Mouse (Mus musculus) intestine, embryonic 16.5 days (tissue): ENCODE data around the gene Il2rb. TPM values are rescaled to one million over a fixed set of nuclear protein-coding genes. Genes with fewer than 3 reads are reported as not detected.

Experiments
- ATAC-seq: fragments of 200-750 bp; cut with Nextera tagmentation; 2 replicates; pipeline ENCODE4 v1.8.0; 2017; ENCODE audit warnings: moderate TSS enrichment, moderate library complexity
- H3K27ac ChIP-seq: fragments of 300-500 bp; sonication (generic); 2 replicates; pipeline ENCODE4 v1.5.1; 2014; ENCODE audit warnings: mild to moderate bottlenecking, low read length
- H3K27me3 ChIP-seq: fragments of 300-500 bp; sonication (generic); replicated peaks from 2 replicates; pipeline ENCODE4 v1.6.1; 2014; ENCODE audit warnings: low read length, control low read depth, mixed read lengths; ENCODE audit not compliant: control insufficient read depth, insufficient read depth
- H3K36me3 ChIP-seq: fragments of 300-500 bp; sonication (generic); 2 replicates; pipeline ENCODE4 v1.6.1; 2014; ENCODE audit warnings: low read length, control low read depth; ENCODE audit not compliant: control insufficient read depth, insufficient read depth
- H3K4me1 ChIP-seq: fragments of 300-500 bp; sonication (generic); 2 replicates; pipeline ENCODE4 v1.6.1; 2014; ENCODE audit warnings: low read length, control low read depth, mixed read lengths; ENCODE audit not compliant: control insufficient read depth, insufficient read depth
- H3K4me2 ChIP-seq: fragments of 300-500 bp; sonication (generic); 2 replicates; pipeline ENCODE4 v1.6.1; 2014; ENCODE audit warnings: low read depth, low read length, control low read depth
- H3K4me3 ChIP-seq: fragments of 300-500 bp; sonication (generic); 2 replicates; pipeline ENCODE4 v1.5.1; 2014; ENCODE audit warnings: mild to moderate bottlenecking, low read length
- H3K9ac ChIP-seq: fragments of 300-500 bp; sonication (generic); 2 replicates; pipeline ENCODE4 v1.6.1; 2014; ENCODE audit warnings: low read depth, low read length
- H3K9me3 ChIP-seq: fragments of 300-500 bp; sonication (generic); 2 replicates; pipeline ENCODE4 v1.6.1; 2016; ENCODE audit warnings: low read length, control low read depth; ENCODE audit not compliant: control insufficient read depth
- whole genome bisulfite sequencing: fragments of 180-500 bp; shearing (Covaris S2); extraction: QIAGEN DNeasy Blood & Tissue Kit; methylation state at CpG from one replicate; pipeline ENCODE4 v1.1.7; 2014; 5-methylcytosine and 5-hydroxymethylcytosine counted together
- polyA plus RNA-seq: library from polyadenylated mRNA; unstranded; fragments of >200 nt; fragmentation: Nextera tagmentation; extraction: Ambion mirVana; gene quantifications from 2 replicates; pipeline ENCODE4 v1.2.1, GENCODE M21; 2015

Il2rb gene
- polyA plus RNA-seq, 1 experiment from 2014 or later, result 2.1 TPM

- H3K27ac ChIP-seq, result no peak overlapping the region
- no peak for ATAC-seq
- WGBS, result 85% methylated on average over 3 of the region's 3 CpGs
- H3K4me2 ChIP-seq, result no peak overlapping the region
- H3K4me3 ChIP-seq, result no peak overlapping the region
- no peaks in the 10 kb centered on the region for H3K9me3 ChIP-seq
- no peaks in the 10 kb centered on the region for H3K4me1 ChIP-seq
- H3K36me3 ChIP-seq, result no peaks in the 10 kb centered on the region
- H3K27me3 ChIP-seq, result no peaks in the 10 kb centered on the region
- no peak overlapping the region for H3K9ac ChIP-seq
These were observed 3.8 kb downstream of the Il2rb start for GRCm38 (mm10) chr15:78491301-78491700.

DNA sequence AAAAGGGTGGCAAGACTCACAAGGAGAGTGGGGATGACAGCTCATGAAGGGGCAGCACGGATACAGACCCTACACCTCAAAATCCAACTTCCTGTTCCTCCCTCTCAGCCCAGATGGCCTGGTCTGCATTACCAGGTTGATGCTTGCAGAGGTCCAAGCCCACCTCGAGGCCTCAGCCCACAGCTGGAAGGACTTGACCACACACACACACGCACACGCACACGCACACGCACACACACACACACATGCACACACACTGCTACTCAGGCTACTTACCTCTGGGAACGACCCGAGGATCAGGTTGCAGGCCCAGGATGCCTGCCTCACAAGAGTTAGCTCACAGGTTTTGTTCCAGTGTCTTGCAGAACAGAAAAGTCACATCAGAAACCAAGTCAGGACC lies 5.2 kb downstream of the Il2rb start:
- 67% methylated on average over 8 of the region's 8 CpGs for WGBS
- no peak for ATAC-seq

DNA sequence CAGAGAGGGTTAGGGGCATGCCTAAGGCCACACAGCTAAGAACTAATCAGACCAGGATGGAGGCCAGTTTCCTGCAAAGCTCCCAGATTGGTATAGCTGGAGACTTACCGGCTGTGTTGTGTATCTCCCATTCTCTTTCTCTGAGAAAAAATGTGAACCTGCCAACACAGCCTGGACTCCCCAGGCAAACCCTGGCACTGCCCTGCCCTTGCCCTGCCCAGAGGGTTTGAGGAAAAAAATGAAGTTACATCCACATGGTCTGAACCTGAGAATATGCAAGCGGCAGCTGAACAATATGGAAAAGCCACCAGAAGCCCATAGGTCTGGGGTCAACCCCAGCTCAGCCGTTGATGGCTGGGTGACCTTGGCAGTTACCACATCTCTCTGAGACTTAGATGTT lies 5.8 kb downstream of the Il2rb start:
- no peak overlapping the region for H3K9ac ChIP-seq
- H3K4me3 ChIP-seq, result no peak overlapping the region
- no peak overlapping the region for H3K27ac ChIP-seq
- no peaks in the 10 kb centered on the region for H3K27me3 ChIP-seq
- ATAC-seq, result no peak
- 87% methylated on average over 3 of the region's 3 CpGs for WGBS
- no peaks in the 10 kb centered on the region for H3K36me3 ChIP-seq
- H3K4me2 ChIP-seq, result no peak overlapping the region
- no peaks in the 10 kb centered on the region for H3K4me1 ChIP-seq
- H3K9me3 ChIP-seq, result no peaks in the 10 kb centered on the region

More for the DNA sequence above, 5.2 kb downstream of the Il2rb start:
- no peaks in the 10 kb centered on the region for H3K27me3 ChIP-seq
- no peak overlapping the region for H3K27ac ChIP-seq
- H3K36me3 ChIP-seq, result no peaks in the 10 kb centered on the region
- no peak overlapping the region for H3K9ac ChIP-seq
- no peaks in the 10 kb centered on the region for H3K4me1 ChIP-seq
- no peak overlapping the region for H3K4me2 ChIP-seq
- H3K9me3 ChIP-seq, result no peaks in the 10 kb centered on the region
- H3K4me3 ChIP-seq, result no peak overlapping the region

- H3K9me3 ChIP-seq, result no peaks in the 10 kb centered on the region
- no peak for ATAC-seq
- H3K36me3 ChIP-seq, result no peaks in the 10 kb centered on the region
- 65% methylated on average over 4 of the region's 4 CpGs for WGBS
- H3K27ac ChIP-seq, result no peak overlapping the region
- H3K27me3 ChIP-seq, result no peaks in the 10 kb centered on the region
- no peak overlapping the region for H3K4me2 ChIP-seq
- no peak overlapping the region for H3K4me3 ChIP-seq
- H3K4me1 ChIP-seq, result no peaks in the 10 kb centered on the region
- no peak overlapping the region for H3K9ac ChIP-seq
These were observed 8.0 kb downstream of the Il2rb start for GRCm38 (mm10) chr15:78487066-78487465.

- no peaks in the 10 kb centered on the region; the same call in 1 of the 2 replicates for H3K4me1 ChIP-seq
- no peak overlapping the region for H3K27ac ChIP-seq
- H3K9ac ChIP-seq, result no peak overlapping the region
- H3K9me3 ChIP-seq, result no peaks in the 10 kb centered on the region
- H3K4me3 ChIP-seq, result no peak overlapping the region
- 88% methylated on average over 1 of the region's 1 CpGs for WGBS
- H3K27me3 ChIP-seq, result no peaks in the 10 kb centered on the region
- no peak for ATAC-seq
- no peak overlapping the region for H3K4me2 ChIP-seq
- H3K36me3 ChIP-seq, result no peaks in the 10 kb centered on the region
These were observed 8.5 kb downstream of the Il2rb start for GRCm38 (mm10) chr15:78486564-78486963.

- 74% methylated on average over 4 of the region's 4 CpGs for WGBS
- Histone ChIP-seq H3K4me3 (no peak overlapping the region), H3K27me3 (no peaks in the 10 kb centered on the region), H3K4me2 (no peak overlapping the region), H3K9me3 (no peaks in the 10 kb centered on the region), H3K36me3 (no peaks in the 10 kb centered on the region), H3K27ac (no peak overlapping the region), H3K9ac (no peak overlapping the region), H3K4me1 (peaks cover 3% of the 10 kb centered on the region; the same call in 1 of the 2 replicates)
- no peak for ATAC-seq
These were observed 11.8 kb downstream of the Il2rb start for GRCm38 (mm10) chr15:78483311-78483710.

- 58% methylated on average over 3 of the region's 3 CpGs for WGBS
- Histone ChIP-seq H3K4me1 (peaks cover 3% of the 10 kb centered on the region; the same call in 1 of the 2 replicates), H3K27me3 (no peaks in the 10 kb centered on the region), H3K9me3 (no peaks in the 10 kb centered on the region), H3K27ac (no peak overlapping the region), H3K36me3 (no peaks in the 10 kb centered on the region), H3K9ac (no peak overlapping the region), H3K4me3 (no peak overlapping the region), H3K4me2 (no peak overlapping the region)
- ATAC-seq, result no peak
These were observed 12.6 kb downstream of the Il2rb start for GRCm38 (mm10) chr15:78482518-78482917.

- Histone ChIP-seq H3K4me3 (no peak overlapping the region), H3K4me1 (peaks cover 3% of the 10 kb centered on the region; the same call in 1 of the 2 replicates), H3K9me3 (no peaks in the 10 kb centered on the region), H3K27ac (no peak overlapping the region), H3K4me2 (no peak overlapping the region), H3K36me3 (no peaks in the 10 kb centered on the region), H3K27me3 (no peaks in the 10 kb centered on the region), H3K9ac (no peak overlapping the region)
- WGBS, result 49% methylated on average over 9 of the region's 9 CpGs
- ATAC-seq, result no peak
These were observed 13.5 kb downstream of the Il2rb start for GRCm38 (mm10) chr15:78481448-78482000.

GRCm38 (mm10) chr15:78480991-78481390 lies 14.1 kb downstream of the Il2rb start:
- Histone ChIP-seq H3K4me2 (no peak overlapping the region), H3K4me3 (no peak overlapping the region), H3K27me3 (no peaks in the 10 kb centered on the region), H3K9ac (no peak overlapping the region), H3K27ac (no peak overlapping the region), H3K36me3 (no peaks in the 10 kb centered on the region), H3K9me3 (no peaks in the 10 kb centered on the region), H3K4me1 (peaks cover 3% of the 10 kb centered on the region; the same call in 1 of the 2 replicates)
- WGBS, result 28% methylated on average over 2 of the region's 2 CpGs
- no peak for ATAC-seq

DNA sequence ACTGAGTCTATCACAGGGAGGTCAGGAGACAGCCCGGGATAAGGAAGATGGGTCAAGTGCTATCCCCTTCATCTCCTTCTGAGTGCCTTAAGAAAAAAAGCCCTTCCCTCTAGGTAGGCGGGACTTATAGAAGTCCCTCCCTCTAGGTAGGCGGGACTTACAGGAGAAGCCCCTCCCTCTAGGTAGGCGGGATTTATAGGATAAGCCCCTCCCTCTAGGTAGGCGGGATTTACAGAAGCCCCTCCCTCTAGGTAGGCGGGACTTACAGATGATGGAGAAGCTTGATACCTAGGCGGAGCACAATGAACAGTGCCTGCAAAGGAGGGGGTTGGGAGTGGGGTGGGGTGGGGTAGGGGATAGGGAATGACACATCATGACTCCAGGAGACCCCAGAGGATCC lies 15.0 kb downstream of the Il2rb start:
- H3K4me1 ChIP-seq, result peaks cover 3% of the 10 kb centered on the region; the same call in 1 of the 2 replicates
- H3K4me3 ChIP-seq, result no peak overlapping the region
- H3K4me2 ChIP-seq, result no peak overlapping the region
- H3K27ac ChIP-seq, result no peak overlapping the region
- H3K9ac ChIP-seq, result no peak overlapping the region
- no peaks in the 10 kb centered on the region for H3K9me3 ChIP-seq
- ATAC-seq, result no peak
- H3K36me3 ChIP-seq, result no peaks in the 10 kb centered on the region
- no peaks in the 10 kb centered on the region for H3K27me3 ChIP-seq
- 78% methylated on average over 7 of the region's 7 CpGs for WGBS
